Mouse (Mus musculus) retina, postnatal 1 day (tissue): ENCODE results near the gene Acrbp.

Experiments
- DNase-seq: peaks from one replicate; pipeline ENCODE4 v3.0.0-alpha.2; 2012

Gene Acrbp

DNA sequence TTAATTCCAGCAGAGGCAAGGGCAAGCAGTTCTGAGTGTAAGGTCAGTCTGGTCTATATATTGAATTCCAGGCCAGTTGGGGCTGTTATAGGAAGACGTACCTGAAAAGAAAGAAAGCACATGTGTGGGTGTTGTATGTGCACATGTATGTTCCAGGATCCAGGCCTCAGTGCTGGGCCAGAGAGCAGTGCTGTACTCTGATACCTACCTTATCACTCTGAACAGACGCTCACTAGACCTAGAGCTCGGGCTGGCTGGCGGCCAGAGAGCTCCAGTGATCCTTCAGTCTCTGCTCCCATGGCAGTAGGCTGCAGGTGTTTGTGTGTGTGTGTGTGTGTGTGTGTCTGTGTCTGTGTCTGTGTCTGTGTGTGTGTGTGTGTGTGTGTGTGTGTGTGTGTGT is 54.7 kb downstream of the Acrbp start:
- DNase-seq, result no peak

- no peak for DNase-seq
These were observed 58.2 kb downstream of the Acrbp start for GRCm38 (mm10) chr6:125107705-125108104.

- DNase-seq, result no peak
These were observed 59.9 kb downstream of the Acrbp start for GRCm38 (mm10) chr6:125109371-125109770.

- peak; percentile 59 for DNase-seq
These were observed 61.4 kb downstream of the Acrbp start for GRCm38 (mm10) chr6:125110927-125111326.

GRCm38 (mm10) chr6:125112553-125112952 is 63.1 kb downstream of the Acrbp start:
- no peak for DNase-seq
